Mouse (Mus musculus): ENCODE data around the gene Itsn1. TPM values are rescaled to one million over a fixed set of nuclear protein-coding genes. Genes with fewer than 3 reads are reported as not detected.

Itsn1 gene
- total RNA-seq (2023) = 10 to 100 TPM; 34.1 to 44.7 TPM

DNA sequence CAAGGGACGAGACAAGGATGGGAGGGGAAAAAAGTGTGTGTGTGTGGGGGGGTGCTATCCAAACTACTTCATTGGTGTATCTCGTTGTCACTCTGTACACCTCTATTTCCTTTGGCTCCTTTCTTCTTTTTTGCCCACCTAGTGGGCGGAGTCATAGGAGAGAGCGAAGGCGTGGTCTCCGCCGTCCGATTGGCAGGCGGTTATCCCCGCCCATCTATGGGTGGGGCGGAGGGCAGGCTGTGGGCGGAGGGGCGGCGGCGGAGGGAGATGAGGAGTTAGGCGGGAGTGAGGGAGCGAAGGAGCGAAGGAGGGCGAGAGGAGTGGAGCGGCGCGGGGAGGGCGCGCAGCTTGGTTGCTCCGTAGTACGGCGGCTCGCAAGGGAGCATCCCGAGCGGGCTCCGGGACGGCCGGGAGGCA is at the start of gene Itsn1:
TSS of gene Itsn1 (plus strand) at position 216 of the 417 bp plus-strand sequence.

DNA sequence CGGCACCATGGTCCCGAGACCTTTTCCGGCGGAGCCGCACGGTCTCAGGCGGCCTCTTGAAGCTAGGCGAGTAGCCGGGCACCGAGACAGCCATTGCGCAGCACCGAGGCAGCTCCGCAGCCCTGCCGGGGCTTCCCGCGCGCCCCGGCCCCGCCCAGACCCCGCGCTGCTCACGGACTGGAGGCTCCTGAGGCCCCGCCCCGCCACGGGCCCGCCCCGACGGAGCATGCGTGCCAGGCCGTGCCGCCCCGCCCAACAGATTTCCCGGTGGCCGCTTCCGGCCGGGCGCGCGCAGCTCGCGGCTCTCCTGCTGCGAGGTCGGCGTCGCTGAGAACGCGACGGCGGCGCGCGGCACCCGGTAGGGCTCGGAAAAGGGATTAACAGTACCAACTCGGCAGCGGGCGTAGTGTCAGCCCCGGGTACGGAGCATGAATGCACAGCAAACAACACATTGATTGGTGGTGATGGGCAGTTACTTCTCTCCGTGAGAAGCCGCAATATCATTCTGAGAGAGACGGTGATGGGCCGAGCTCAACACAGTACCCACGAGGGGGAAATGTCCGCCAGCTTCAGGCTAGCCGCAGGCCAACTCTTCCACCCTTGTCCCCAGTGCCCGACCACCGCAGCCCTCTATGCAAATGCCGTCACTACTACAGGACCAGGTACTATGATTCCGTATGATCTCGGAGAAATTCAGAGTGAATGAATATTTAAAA is 40.3 kb upstream of the Itsn1 start, which contains the start of gene Donson:
TSS of gene Donson (minus strand) at position 152 of the 716 bp plus-strand sequence.

DNA sequence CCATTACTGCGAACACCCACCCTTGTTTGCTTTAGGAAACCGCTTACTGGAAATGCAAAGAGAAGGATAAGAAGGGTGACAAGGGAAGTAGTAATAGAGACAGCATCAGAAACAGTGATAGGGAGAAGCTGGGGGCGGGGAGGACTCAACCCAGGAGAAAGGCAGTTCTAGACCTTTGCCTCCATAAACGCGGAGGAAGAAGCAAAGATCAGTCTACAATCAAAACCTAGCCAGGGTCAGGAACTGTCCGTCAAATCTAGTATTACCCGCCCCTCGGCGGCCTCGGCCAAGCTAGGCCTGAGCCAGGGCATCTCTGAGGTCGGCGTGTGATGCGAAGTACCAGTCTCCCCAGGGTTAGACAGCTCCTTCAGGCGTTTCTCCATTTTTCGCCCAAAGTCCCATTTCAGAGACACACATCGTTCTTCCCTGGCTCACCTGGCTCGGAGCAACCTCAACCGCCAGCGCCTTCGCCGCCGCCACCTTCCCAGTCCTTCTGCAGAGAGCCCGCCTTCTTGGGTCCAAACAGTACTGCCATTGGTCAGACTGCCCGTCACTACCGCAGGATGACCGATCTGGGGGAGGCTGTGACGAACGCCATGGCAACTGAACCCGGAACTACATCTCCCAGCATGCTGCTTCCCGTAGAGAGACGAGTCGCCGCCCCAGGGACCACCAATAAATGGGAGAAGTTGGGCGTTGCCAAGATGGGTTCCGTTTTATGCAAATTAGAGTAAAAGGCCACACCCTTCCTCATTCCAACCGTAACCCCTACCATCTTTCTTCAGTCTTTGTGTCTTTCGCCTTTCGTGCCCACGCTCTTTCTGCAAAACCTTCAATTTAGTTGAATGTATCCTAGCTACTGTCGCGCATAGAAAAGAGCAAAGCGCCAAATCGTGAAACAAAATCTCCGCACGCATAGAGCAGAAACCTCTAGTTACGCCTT is 687 bp upstream of the Itsn1 start, which contains the start of gene Cryzl1:
TSS of gene Cryzl1 (minus strand) at position 853 of the 943 bp plus-strand sequence.

Other genes with a start within 250 kb of the Itsn1 start
- gene Ifnar1, start 244.0 kb upstream of the Itsn1 start, total RNA-seq (2023) = 100 to 1,000 TPM; 148 to 173 TPM
- gene Ifngr2, start 182.2 kb upstream of the Itsn1 start, total RNA-seq (2023) = 100 to 1,000 TPM; 112 to 114 TPM
- 10 to 100 TPM; 58.4 to 63.2 TPM for gene Tmem50b, start 131.5 kb upstream of the Itsn1 start, total RNA-seq (2023)
- gene Dnajc28, start 110.3 kb upstream of the Itsn1 start, total RNA-seq (2023) = 1 to 10 TPM; 1.3 to 1.8 TPM
- gene Gart, start 82.3 kb upstream of the Itsn1 start, total RNA-seq (2023) = 10 to 100 TPM; 41.4 to 43.2 TPM
- gene Son, start 81.8 kb upstream of the Itsn1 start, total RNA-seq (2023) = 100 to 1,000 TPM; 367 to 387 TPM
- 10 to 100 TPM; 19.1 to 19.8 TPM for gene Donson, start 40.5 kb upstream of the Itsn1 start, total RNA-seq (2023)
- 10 to 100 TPM; 43.8 to 48.0 TPM for gene Cryzl1, start 306 bp upstream of the Itsn1 start, total RNA-seq (2023)

All from monocyte, adult 59 days (primary cell).